Mouse (Mus musculus): Measurements from ENCODE around the gene Arhgef10l.
A peak's percentile ranks its signal among the peaks of the same experiment; 100 is the strongest.

The Arhgef10l gene

GRCm38 (mm10) chr4:140634861-140635388 is 30.9 kb downstream of the Arhgef10l start:
- DNase-seq (ENCODE audit: low read depth) = no peak

GRCm38 (mm10) chr4:140631276-140631849 is 34.4 kb downstream of the Arhgef10l start:
- no peak for DNase-seq (ENCODE audit: low read depth)

GRCm38 (mm10) chr4:140630651-140631241 is 35.1 kb downstream of the Arhgef10l start:
- no peak for DNase-seq (ENCODE audit: low read depth)

GRCm38 (mm10) chr4:140630136-140630535 is 35.7 kb downstream of the Arhgef10l start:
- no peak for DNase-seq (ENCODE audit: low read depth)

GRCm38 (mm10) chr4:140628971-140629370 is 36.8 kb downstream of the Arhgef10l start:
- no peak for DNase-seq (ENCODE audit: low read depth)

- DNase-seq (ENCODE audit: low read depth) = no peak
Observed at GRCm38 (mm10) chr4:140628412-140628943, 37.3 kb downstream of the Arhgef10l start.

GRCm38 (mm10) chr4:140625651-140626525 is 39.9 kb downstream of the Arhgef10l start:
- DNase-seq (ENCODE audit: low read depth) = no peak

GRCm38 (mm10) chr4:140624468-140625176 is 41.2 kb downstream of the Arhgef10l start:
- DNase-seq (ENCODE audit: low read depth) = no peak

GRCm38 (mm10) chr4:140624087-140624467 is 41.7 kb downstream of the Arhgef10l start:
- no peak for DNase-seq (ENCODE audit: low read depth)

- DNase-seq (ENCODE audit: low read depth) = no peak
Observed at GRCm38 (mm10) chr4:140622819-140623218, 43.0 kb downstream of the Arhgef10l start.

- DNase-seq (ENCODE audit: low read depth) = no peak
Observed at GRCm38 (mm10) chr4:140620496-140620895, 45.3 kb downstream of the Arhgef10l start.

GRCm38 (mm10) chr4:140617391-140618385 is 48.1 kb downstream of the Arhgef10l start:
- DNase-seq (ENCODE audit: low read depth) = peak; percentile 20

- no peak for DNase-seq (ENCODE audit: low read depth)
Observed at GRCm38 (mm10) chr4:140616894-140617293, 48.9 kb downstream of the Arhgef10l start.

GRCm38 (mm10) chr4:140616196-140616595 is 49.6 kb downstream of the Arhgef10l start:
- DNase-seq (ENCODE audit: low read depth) = no peak

GRCm38 (mm10) chr4:140615771-140616170 is 50.0 kb downstream of the Arhgef10l start:
- no peak for DNase-seq (ENCODE audit: low read depth)

GRCm38 (mm10) chr4:140614553-140614952 is 51.3 kb downstream of the Arhgef10l start:
- DNase-seq (ENCODE audit: low read depth) = no peak

GRCm38 (mm10) chr4:140614145-140614544 is 51.7 kb downstream of the Arhgef10l start:
- DNase-seq (ENCODE audit: low read depth) = no peak

GRCm38 (mm10) chr4:140610841-140611609 is 54.8 kb downstream of the Arhgef10l start:
- DNase-seq (ENCODE audit: low read depth) = no peak

GRCm38 (mm10) chr4:140608228-140608720 is 57.5 kb downstream of the Arhgef10l start:
- no peak for DNase-seq (ENCODE audit: low read depth)

- no peak for DNase-seq (ENCODE audit: low read depth)
Observed at GRCm38 (mm10) chr4:140606779-140607178, 59.0 kb downstream of the Arhgef10l start.

Measured in naive thymus-derived CD4-positive, alpha-beta T cell, adult 2 months (primary cell).